7 mouse cellular contexts compared by ENCODE assay signal in the genomic region with DNA sequence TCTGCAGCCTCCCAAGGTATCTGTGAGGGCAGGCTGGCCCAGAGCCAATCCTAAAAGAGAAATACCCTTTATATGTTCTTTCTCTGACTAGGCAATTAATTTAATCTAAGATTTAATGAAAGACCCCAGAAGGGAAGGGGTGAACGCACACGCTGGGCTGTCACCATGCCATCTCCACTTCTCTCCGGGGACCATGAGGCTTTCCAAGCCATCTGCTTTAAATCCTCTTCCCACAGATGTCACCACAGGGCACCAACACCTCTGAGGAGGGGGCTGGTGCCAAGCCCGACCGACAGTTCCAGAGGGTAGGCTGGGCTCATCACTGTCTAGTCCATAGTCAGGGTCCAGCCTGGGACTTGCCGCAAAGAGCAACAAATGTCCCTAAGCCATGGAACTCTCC. TPM values are rescaled to one million over a fixed set of nuclear protein-coding genes. Genes with fewer than 3 reads are reported as not detected.
A peak's percentile ranks its signal among the peaks of the same experiment; 100 is the strongest.
DNase-seq lines count a peak whose midpoint lies in the region; ATAC-seq and TF ChIP-seq lines count a peak whose summit lies in the region.

No protein-coding gene starts in this region.

- H3K9ac ChIP-seq in forebrain, embryonic 14.5 days (ENCODE audit: low read length), result peak overlapping the region; percentile 82; the same call in 1 of the 2 replicates
- H3K9ac ChIP-seq in liver, embryonic 16.5 days (ENCODE audit: low read depth, low read length), result no peak overlapping the region; the same call in 1 of the 2 replicates

- no peak for TF ChIP-seq CTCF in brain, embryonic 14.5 days (IDR thresholded peaks at IDR 0.05; ENCODE audit: borderline replicate concordance, extremely low read depth, insufficient read depth, insufficient read length)

- H3K27me3 ChIP-seq in forebrain, embryonic 14.5 days (replicated peaks; ENCODE audit: control insufficient read depth, insufficient read depth, low read length), result no peaks in the 10 kb centered on the region; the same call in 1 of the 2 replicates
- H3K27me3 ChIP-seq in liver, embryonic 16.5 days (ENCODE audit: control insufficient read depth, insufficient read depth, low read depth, low read length), result peaks cover 23% of the 10 kb centered on the region

- no peak for TF ChIP-seq POLR2A in brain, embryonic 14.5 days (IDR thresholded peaks at IDR 0.05; ENCODE audit: borderline replicate concordance, extremely low read depth, insufficient read depth, insufficient read length, poor library complexity, severe bottlenecking)

- peak overlapping the region; percentile 93 for H3K4me2 ChIP-seq in forebrain, embryonic 14.5 days (ENCODE audit: low read length)
- 0 out of 2 replicates have a peak overlapping the region, but pooled peaks have one; percentile 67 for H3K4me2 ChIP-seq in liver, embryonic 16.5 days (ENCODE audit: low read depth, low read length)

- no peak overlapping the region for H3K27ac ChIP-seq in forebrain, embryonic 14.5 days (ENCODE audit: low read depth, low read length)
- no peak overlapping the region for H3K27ac ChIP-seq in liver, embryonic 16.5 days (ENCODE audit: low read length)

- peak overlapping the region; percentile 64 for H3K4me3 ChIP-seq in forebrain, embryonic 14.5 days (ENCODE audit: low read depth, low read length)
- H3K4me3 ChIP-seq in liver, embryonic 16.5 days (ENCODE audit: low read depth, low read length), result peak overlapping the region; percentile 61

- H3K9me3 ChIP-seq in forebrain, embryonic 14.5 days (replicated peaks; ENCODE audit: control insufficient read depth, low read length), result no peaks in the 10 kb centered on the region
- H3K9me3 ChIP-seq in liver, embryonic 16.5 days (replicated peaks; ENCODE audit: control insufficient read depth, low read length), result no peaks in the 10 kb centered on the region

- peak; percentile 54 for DNase-seq in MN1 (ENCODE audit: low spot score)
- peak; percentile 82 for DNase-seq in brain, embryonic 14.5 days (ENCODE audit: low read depth)
- peak; percentile 72 for DNase-seq in forebrain, embryonic 14.5 days (ENCODE audit: low spot score)
- no peak for DNase-seq in thymus, postnatal 36 days
- DNase-seq in testis, postnatal 14 days (ENCODE audit: low spot score), result no peak
- DNase-seq in testis, postnatal 10 days (ENCODE audit: low spot score), result no peak

- H3K4me1 ChIP-seq in forebrain, embryonic 14.5 days (ENCODE audit: control insufficient read depth, insufficient read depth, low read length), result peaks cover 41% of the 10 kb centered on the region
- H3K4me1 ChIP-seq in liver, embryonic 16.5 days (ENCODE audit: control insufficient read depth, low read depth, low read length), result no peaks in the 10 kb centered on the region; the same call in 1 of the 2 replicates

- no peaks in the 10 kb centered on the region for H3K36me3 ChIP-seq in forebrain, embryonic 14.5 days (ENCODE audit: control insufficient read depth, insufficient read depth, low read length)
- H3K36me3 ChIP-seq in liver, embryonic 16.5 days (ENCODE audit: control insufficient read depth, insufficient read depth), result no peaks in the 10 kb centered on the region

- 13% methylated on average over 6 of the region's 6 CpGs for WGBS in forebrain, embryonic 14.5 days
- WGBS in liver, embryonic 16.5 days (ENCODE audit: insufficient replicate concordance), result 38% methylated on average over 6 of the region's 6 CpGs

- peak; percentile 15; the same call in 1 of the 2 replicates for ATAC-seq in forebrain, embryonic 14.5 days
- ATAC-seq in liver, embryonic 16.5 days (ENCODE audit: low read depth), result no peak

RNA-seq across cellular contexts. Expression of a gene that starts 4.5 kb away (rescaled TPM):
- polyA plus RNA-seq in brain, embryonic 14.5 days (2012; rRNA removed), result 29.1 and 40.1 TPM in 2 replicates
- polyA plus RNA-seq in forebrain, embryonic 14.5 days (2014; fragmentation: Nextera tagmentation; extraction: Ambion mirVana), result 36.7 and 45.4 TPM in 2 replicates
- polyA plus RNA-seq in liver, embryonic 16.5 days (2015; fragmentation: Nextera tagmentation; extraction: Ambion mirVana), result 4.6 and 6.3 TPM in 2 replicates

Comparison
In these comparisons a context has a peak if more than half of its experiments do, and no peak if none do; other contexts are left out.
1. DNase-seq: peak in MN1 (single experiment), brain, embryonic 14.5 days (single experiment) and forebrain, embryonic 14.5 days (single experiment); none in thymus, postnatal 36 days (0 of 2), testis, postnatal 14 days (single experiment) and testis, postnatal 10 days (single experiment).